Mouse (Mus musculus) G1E (cell line): ENCODE data around the gene Gm11027.

Source experiments
- CTCF ChIP-seq: IDR thresholded peaks from 2 replicates; pipeline ENCODE4 v1.5.1; 2012; ENCODE audit warnings: low read depth, low read length, inconsistent platforms, mixed read lengths
- GATA1 ChIP-seq: IDR thresholded peaks from 2 replicates; pipeline ENCODE4 v1.6.1; 2012; ENCODE audit warnings: borderline replicate concordance, low read length, inconsistent platforms, mixed read lengths
- GATA2 ChIP-seq: IDR thresholded peaks from 2 replicates; pipeline ENCODE4 v1.6.1; 2012; ENCODE audit warnings: low read depth, low read length, inconsistent platforms, borderline replicate concordance
- POLR2AphosphoS5 ChIP-seq: IDR thresholded peaks from 2 replicates; pipeline ENCODE4 v1.6.1; 2012; ENCODE audit warnings: low read depth, low read length, inconsistent platforms; ENCODE audit not compliant: insufficient replicate concordance
- TAL1 ChIP-seq: conservative IDR thresholded peaks from 2 replicates; pipeline ENCODE4 v1.6.1; 2012; ENCODE audit warnings: low read depth, low read length, inconsistent platforms, mixed read lengths

DNA sequence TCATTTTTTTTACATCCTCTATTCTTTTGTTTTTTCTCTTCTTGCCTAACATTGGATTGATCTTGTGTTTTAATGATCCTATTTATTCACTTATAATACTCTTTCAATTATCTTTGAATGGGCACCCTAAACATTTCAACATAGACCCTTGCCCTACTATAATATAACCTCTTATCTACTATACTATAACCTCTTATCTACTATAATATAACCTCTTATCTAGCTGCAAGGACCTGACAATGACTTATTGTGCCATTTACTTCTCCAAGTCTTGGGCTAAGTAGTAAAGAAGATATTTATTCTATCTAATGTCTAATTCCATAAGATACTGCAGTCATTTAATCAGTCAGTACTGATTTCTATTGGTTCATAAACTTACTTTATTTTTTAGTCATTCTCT lies 36.8 kb upstream of the Gm11027 start:
- TF ChIP-seq CTCF (no peak), GATA1 (no peak), GATA2 (no peak), POLR2AphosphoS5 (no peak), TAL1 (no peak)
